Mouse (Mus musculus) cortical plate, adult 2 months (tissue): ENCODE data around the gene Fbxl14. TPM values are rescaled to one million over a fixed set of nuclear protein-coding genes. Genes with fewer than 3 reads are reported as not detected.

Experiments used
- H3K27ac ChIP-seq: fragments of 200-500 bp; 2 replicates; pipeline ENCODE4 v1.5.1; 2012; ENCODE audit warnings: low read length, control low read depth, inconsistent platforms; ENCODE audit not compliant: insufficient read depth
- H3K4me1 ChIP-seq: fragments of 200-500 bp; 2 replicates; pipeline ENCODE4 v1.6.1; 2011; ENCODE audit warnings: low read length; ENCODE audit not compliant: control insufficient read depth, insufficient read depth
- H3K4me3 ChIP-seq: fragments of 200-500 bp; 2 replicates; pipeline ENCODE4 v1.5.1; 2011; ENCODE audit warnings: mild to moderate bottlenecking, low read length, control low read depth; ENCODE audit not compliant: insufficient read depth
- CTCF ChIP-seq: fragments of 200-500 bp; IDR thresholded peaks from 2 replicates; pipeline ENCODE4 v1.5.1; 2011; ENCODE audit warnings: mild to moderate bottlenecking, control low read depth, low read length; ENCODE audit not compliant: insufficient read depth; ENCODE audit errors: extremely low read depth
- POLR2A ChIP-seq: fragments of 200-500 bp; IDR thresholded peaks from 2 replicates; pipeline ENCODE4 v1.6.1; 2011; ENCODE audit warnings: mild to moderate bottlenecking, low read length, control low read depth; ENCODE audit not compliant: insufficient read depth; ENCODE audit errors: extremely low read depth
- polyA plus RNA-seq: library from polyadenylated mRNA; depleted of rRNA; stranded (reverse); fragments of >200 nt; gene quantifications from 2 replicates; pipeline ENCODE4 v1.2.3, GENCODE M21; 2012

The Fbxl14 gene
- polyA plus RNA-seq, 1 experiment = 29.4 TPM

GRCm38 (mm10) chr6:119466921-119467784 is 12.3 kb upstream of the Fbxl14 start:
- TF ChIP-seq POLR2A (no peak), CTCF (no peak)
- no peak overlapping the region for H3K27ac ChIP-seq

GRCm38 (mm10) chr6:119467785-119468059 is 11.7 kb upstream of the Fbxl14 start:
- H3K27ac ChIP-seq = no peak overlapping the region
- H3K4me3 ChIP-seq = no peak overlapping the region
- 0 out of 2 replicates have a peak, but pooled peaks have one; percentile 19 for TF ChIP-seq CTCF
- TF ChIP-seq POLR2A = no peak

More at GRCm38 (mm10) chr6:119466921-119467784, 12.3 kb upstream of the Fbxl14 start:
- H3K4me1 ChIP-seq = no peaks in the 10 kb centered on the region
- H3K4me3 ChIP-seq = no peak overlapping the region

GRCm38 (mm10) chr6:119470777-119471176 is 8.7 kb upstream of the Fbxl14 start:
- Histone ChIP-seq H3K27ac (no peak overlapping the region), H3K4me1 (no peaks in the 10 kb centered on the region), H3K4me3 (no peak overlapping the region)
- TF ChIP-seq POLR2A (no peak), CTCF (no peak)

More at GRCm38 (mm10) chr6:119467785-119468059, 11.7 kb upstream of the Fbxl14 start:
- no peaks in the 10 kb centered on the region for H3K4me1 ChIP-seq

- Histone ChIP-seq H3K4me3 (no peak overlapping the region), H3K4me1 (no peaks in the 10 kb centered on the region), H3K27ac (no peak overlapping the region)
- peak; percentile 63 for TF ChIP-seq CTCF
- TF ChIP-seq POLR2A = no peak
Measured at GRCm38 (mm10) chr6:119472135-119472534, 7.3 kb upstream of the Fbxl14 start.

- Histone ChIP-seq H3K4me1 (no peaks in the 10 kb centered on the region), H3K4me3 (no peak overlapping the region), H3K27ac (no peak overlapping the region)
- TF ChIP-seq POLR2A = no peak
- TF ChIP-seq CTCF = no peak
Measured at GRCm38 (mm10) chr6:119472705-119473104, 6.8 kb upstream of the Fbxl14 start.

GRCm38 (mm10) chr6:119473446-119473845 is 6.0 kb upstream of the Fbxl14 start:
- no peak overlapping the region for H3K27ac ChIP-seq
- TF ChIP-seq POLR2A = no peak
- TF ChIP-seq CTCF = no peak
- H3K4me1 ChIP-seq = no peaks in the 10 kb centered on the region
- H3K4me3 ChIP-seq = no peak overlapping the region

- Histone ChIP-seq H3K4me3 (no peak overlapping the region), H3K27ac (no peak overlapping the region), H3K4me1 (0 out of 2 replicates have a peak, but pooled peaks cover 1% of the 10 kb centered on the region)
- TF ChIP-seq POLR2A (no peak), CTCF (no peak)
Measured at GRCm38 (mm10) chr6:119473992-119474391, 5.5 kb upstream of the Fbxl14 start.

GRCm38 (mm10) chr6:119475988-119476387 is 3.5 kb upstream of the Fbxl14 start:
- Histone ChIP-seq H3K4me1 (peaks cover 1% of the 10 kb centered on the region; the same call in 1 of the 2 replicates), H3K4me3 (no peak overlapping the region), H3K27ac (no peak overlapping the region)
- TF ChIP-seq CTCF = no peak
- TF ChIP-seq POLR2A = no peak

- no peak overlapping the region for H3K27ac ChIP-seq
- no peak overlapping the region for H3K4me3 ChIP-seq
- H3K4me1 ChIP-seq = peaks cover 3% of the 10 kb centered on the region; the same call in 1 of the 2 replicates
- TF ChIP-seq POLR2A (no peak), CTCF (no peak)
Measured at GRCm38 (mm10) chr6:119477686-119478310, 1.7 kb upstream of the Fbxl14 start.

GRCm38 (mm10) chr6:119478560-119479342 is 717 bp upstream of the Fbxl14 start:
- Histone ChIP-seq H3K4me1 (peaks cover 9% of the 10 kb centered on the region), H3K27ac (peak overlapping the region; percentile 99), H3K4me3 (peak overlapping the region; percentile 93)
- TF ChIP-seq CTCF (no peak), POLR2A (0 out of 2 replicates have a peak, but pooled peaks have one; percentile 27)
